Mouse (Mus musculus) stomach, embryonic 16.5 days (tissue): ENCODE measurements around the gene Ebna1bp2. TPM values are rescaled to one million over a fixed set of nuclear protein-coding genes. Genes with fewer than 3 reads are reported as not detected.

Source experiments
- ATAC-seq: fragments of 200-750 bp; cut with Nextera tagmentation; 2 replicates; pipeline ENCODE4 v1.8.0; 2017; ENCODE audit warnings: moderate number of reproducible peaks, moderate TSS enrichment; ENCODE audit not compliant: insufficient read depth, low FRiP score
- H3K27ac ChIP-seq: fragments of 300-500 bp; sonication (generic); 2 replicates; pipeline ENCODE4 v1.5.1; 2014; ENCODE audit warnings: low read length
- H3K27me3 ChIP-seq: fragments of 300-500 bp; sonication (generic); 2 replicates; pipeline ENCODE4 v1.6.1; 2014; ENCODE audit warnings: low read length, control low read depth, mixed read lengths; ENCODE audit not compliant: control insufficient read depth, insufficient read depth
- H3K36me3 ChIP-seq: fragments of 300-500 bp; sonication (generic); 2 replicates; pipeline ENCODE4 v1.6.1; 2014; ENCODE audit warnings: low read length; ENCODE audit not compliant: control insufficient read depth, insufficient read depth
- H3K4me1 ChIP-seq: fragments of 300-500 bp; sonication (generic); 2 replicates; pipeline ENCODE4 v1.6.1; 2014; ENCODE audit warnings: low read length, control low read depth, mixed read lengths; ENCODE audit not compliant: control insufficient read depth, insufficient read depth
- H3K4me2 ChIP-seq: fragments of 300-500 bp; sonication (generic); 2 replicates; pipeline ENCODE4 v1.6.1; 2014; ENCODE audit warnings: low read depth, low read length, mixed read lengths
- H3K4me3 ChIP-seq: fragments of 300-500 bp; sonication (generic); replicated peaks from 2 replicates; pipeline ENCODE4 v1.5.1; 2014; ENCODE audit warnings: mild to moderate bottlenecking, low read length
- H3K9ac ChIP-seq: fragments of 300-500 bp; sonication (generic); 2 replicates; pipeline ENCODE4 v1.6.1; 2014; ENCODE audit warnings: low read length
- H3K9me3 ChIP-seq: fragments of 300-500 bp; sonication (generic); replicated peaks from 2 replicates; pipeline ENCODE4 v1.6.1; 2016; ENCODE audit warnings: low read length, control low read depth; ENCODE audit not compliant: control insufficient read depth
- WGBS: fragments of 180-500 bp; shearing (Covaris S2); extraction: QIAGEN DNeasy Blood & Tissue Kit; methylation state at CpG from one replicate; pipeline ENCODE4 v1.1.7; 2014; 5-methylcytosine and 5-hydroxymethylcytosine counted together
- polyA plus RNA-seq: library from polyadenylated mRNA; unstranded; fragments of >200 nt; fragmentation: Nextera tagmentation; extraction: Ambion mirVana; gene quantifications from 2 replicates; pipeline ENCODE4 v1.2.1, GENCODE M21; 2015

Ebna1bp2 gene
- polyA plus RNA-seq, 1 experiment from 2014 or later, result 120 TPM

DNA sequence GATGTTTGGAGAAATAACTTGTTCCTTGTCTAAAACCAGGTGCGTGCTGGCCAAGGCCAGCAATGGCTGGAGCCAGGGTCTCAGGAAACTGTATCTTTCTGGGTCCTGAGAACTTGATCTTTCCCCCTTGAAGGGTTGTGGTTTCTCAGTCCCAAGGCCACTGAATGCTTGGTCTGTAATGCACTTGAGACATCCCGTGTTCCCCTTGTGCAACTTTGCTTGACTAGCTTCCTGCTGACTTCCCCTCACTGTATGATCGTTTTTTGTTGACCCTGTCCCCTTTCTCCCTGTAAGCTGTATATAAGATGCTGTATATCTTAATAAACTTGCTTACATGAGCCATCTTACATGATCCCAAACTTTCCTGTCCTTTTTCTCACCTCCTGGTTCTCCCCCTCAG is 10.8 kb upstream of the Ebna1bp2 start:
- no peak for ATAC-seq
- Histone ChIP-seq H3K9me3 (no peaks in the 10 kb centered on the region), H3K27ac (no peak overlapping the region), H3K36me3 (no peaks in the 10 kb centered on the region), H3K4me1 (no peaks in the 10 kb centered on the region), H3K4me3 (no peak overlapping the region), H3K9ac (no peak overlapping the region), H3K4me2 (no peak overlapping the region), H3K27me3 (no peaks in the 10 kb centered on the region)
- WGBS, result 71% methylated on average over 3 of the region's 3 CpGs

DNA sequence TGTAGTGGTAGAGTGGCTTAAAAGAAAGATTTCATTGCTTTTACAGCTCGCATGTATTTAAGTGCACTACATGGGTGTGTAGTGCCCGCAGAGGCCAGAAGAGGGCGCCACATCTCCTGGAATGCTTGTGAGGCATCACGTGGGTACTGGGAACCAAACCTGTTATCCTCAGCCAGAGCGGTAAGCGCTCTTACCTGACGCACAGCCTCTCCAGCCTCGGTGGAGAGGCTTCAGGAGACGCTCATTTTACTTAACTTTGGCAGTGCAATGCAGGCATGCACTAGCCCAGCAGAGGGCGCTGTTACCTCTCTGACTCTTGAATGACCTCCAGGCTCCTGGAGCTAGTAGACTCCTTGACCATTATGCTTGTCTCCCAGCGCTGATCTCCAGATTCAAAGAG is 8.0 kb upstream of the Ebna1bp2 start:
- no peak for ATAC-seq
- Histone ChIP-seq H3K27ac (no peak overlapping the region), H3K27me3 (no peaks in the 10 kb centered on the region), H3K9ac (no peak overlapping the region), H3K4me1 (no peaks in the 10 kb centered on the region), H3K36me3 (no peaks in the 10 kb centered on the region), H3K4me3 (no peak overlapping the region), H3K9me3 (0 out of 2 replicates have a peak, but pooled peaks cover 3% of the 10 kb centered on the region), H3K4me2 (no peak overlapping the region)
- WGBS, result 21% methylated on average over 11 of the region's 11 CpGs

DNA sequence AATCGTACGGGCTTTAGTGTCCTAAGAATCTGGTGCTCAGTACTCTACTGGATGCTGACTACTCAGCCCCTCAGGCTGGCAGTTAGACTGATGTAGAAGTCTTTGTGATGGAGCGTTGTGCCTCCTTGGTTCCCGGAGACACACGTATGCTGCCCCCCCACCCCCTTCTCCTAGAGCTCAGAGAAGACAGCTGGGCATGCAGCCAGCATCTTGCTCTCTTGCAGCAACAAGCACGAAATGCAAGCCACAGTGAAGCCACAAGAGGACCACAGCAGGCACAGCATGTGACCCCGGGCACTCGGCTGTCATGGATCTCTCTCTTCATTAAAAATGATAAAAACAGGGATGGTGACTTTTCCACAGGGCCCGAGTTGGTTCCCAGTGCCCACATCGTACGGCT is 5.2 kb upstream of the Ebna1bp2 start:
- 0 out of 2 replicates have a peak, but pooled peaks cover 3% of the 10 kb centered on the region for H3K9me3 ChIP-seq
- H3K4me1 ChIP-seq, result no peaks in the 10 kb centered on the region
- no peak overlapping the region for H3K9ac ChIP-seq
- H3K27me3 ChIP-seq, result no peaks in the 10 kb centered on the region
- 88% methylated on average over 11 of the region's 11 CpGs for WGBS
- no peak overlapping the region for H3K27ac ChIP-seq
- H3K4me3 ChIP-seq, result no peak overlapping the region
- ATAC-seq, result no peak
- no peaks in the 10 kb centered on the region for H3K36me3 ChIP-seq
- no peak overlapping the region for H3K4me2 ChIP-seq

DNA sequence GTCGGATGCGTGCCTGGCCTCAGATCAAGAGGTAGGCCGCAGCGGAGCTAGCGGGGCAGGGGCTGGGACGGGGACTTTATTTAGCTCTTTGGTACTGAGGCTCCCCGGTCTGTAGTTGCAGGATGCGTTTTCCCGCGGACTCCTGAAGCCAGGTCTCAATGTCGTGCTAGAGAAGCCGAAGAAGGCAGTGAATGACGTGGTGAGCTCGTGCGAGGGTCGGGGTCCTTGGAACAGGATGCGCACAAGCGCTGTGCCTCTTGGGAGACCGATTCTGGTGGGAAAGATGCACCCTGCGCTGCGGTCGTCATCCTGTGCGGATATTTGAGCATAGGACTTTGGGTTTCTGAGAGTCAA is 345 bp downstream of the Ebna1bp2 start:
- no peaks in the 10 kb centered on the region for H3K27me3 ChIP-seq
- H3K27ac ChIP-seq, result peak overlapping the region; percentile 41; the same call in 1 of the 2 replicates
- H3K4me1 ChIP-seq, result 0 out of 2 replicates have a peak, but pooled peaks cover 6% of the 10 kb centered on the region
- H3K36me3 ChIP-seq, result peaks cover 13% of the 10 kb centered on the region
- 0 out of 2 replicates have a peak, but pooled peaks cover 3% of the 10 kb centered on the region for H3K9me3 ChIP-seq
- under 1% methylated on average over 23 of the region's 23 CpGs for WGBS
- H3K4me3 ChIP-seq, result peak overlapping the region; percentile 70
- H3K4me2 ChIP-seq, result peak overlapping the region; percentile 85
- no peak for ATAC-seq
- H3K9ac ChIP-seq, result peak overlapping the region; percentile 79

DNA sequence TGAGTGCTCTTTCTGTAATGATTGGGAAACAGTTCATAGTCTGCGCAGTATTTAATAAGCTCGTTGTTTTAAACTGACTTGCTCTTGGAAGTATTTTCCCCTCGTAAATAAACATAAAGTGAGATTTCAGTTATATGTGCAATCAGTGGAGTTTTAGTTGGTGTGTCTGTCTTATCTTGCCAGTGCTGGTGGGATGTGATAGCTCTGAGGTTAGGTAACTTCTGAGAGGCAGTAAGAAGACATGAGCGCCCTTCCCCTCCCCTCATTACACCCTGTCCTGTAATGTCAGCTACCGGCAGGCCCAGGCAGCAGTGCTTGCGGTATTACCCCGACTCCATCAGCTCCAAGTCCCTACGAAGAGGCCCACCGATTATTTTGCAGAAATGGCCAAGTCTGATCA is 1.2 kb downstream of the Ebna1bp2 start:
- Histone ChIP-seq H3K4me1 (0 out of 2 replicates have a peak, but pooled peaks cover 6% of the 10 kb centered on the region), H3K4me3 (peak overlapping the region; percentile 70), H3K4me2 (peak overlapping the region; percentile 85), H3K36me3 (peaks cover 13% of the 10 kb centered on the region), H3K9me3 (0 out of 2 replicates have a peak, but pooled peaks cover 3% of the 10 kb centered on the region), H3K9ac (peak overlapping the region; percentile 79), H3K27ac (no peak overlapping the region), H3K27me3 (no peaks in the 10 kb centered on the region)
- 81% methylated on average over 9 of the region's 9 CpGs for WGBS
- ATAC-seq, result no peak

DNA sequence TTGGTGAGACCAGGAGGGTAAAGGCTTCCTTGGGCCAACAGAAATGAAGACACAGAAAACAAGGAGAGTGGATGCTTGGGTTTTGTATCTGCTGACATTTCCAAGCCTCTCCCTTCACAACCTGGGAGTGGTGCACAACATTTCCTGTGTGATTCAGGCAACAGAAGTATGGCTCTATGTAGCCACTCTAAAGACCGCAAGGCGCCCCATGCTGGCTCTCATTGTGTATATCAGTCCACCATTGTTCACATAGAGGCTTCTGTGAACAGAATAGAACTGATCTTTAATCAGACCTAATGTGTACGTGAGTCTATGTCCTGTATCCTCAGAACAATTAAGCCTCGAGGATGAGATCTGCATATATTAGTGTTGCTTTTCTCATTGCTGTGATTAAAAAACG is 9.7 kb downstream of the Ebna1bp2 start:
- WGBS, result 91% methylated on average over 5 of the region's 5 CpGs

DNA sequence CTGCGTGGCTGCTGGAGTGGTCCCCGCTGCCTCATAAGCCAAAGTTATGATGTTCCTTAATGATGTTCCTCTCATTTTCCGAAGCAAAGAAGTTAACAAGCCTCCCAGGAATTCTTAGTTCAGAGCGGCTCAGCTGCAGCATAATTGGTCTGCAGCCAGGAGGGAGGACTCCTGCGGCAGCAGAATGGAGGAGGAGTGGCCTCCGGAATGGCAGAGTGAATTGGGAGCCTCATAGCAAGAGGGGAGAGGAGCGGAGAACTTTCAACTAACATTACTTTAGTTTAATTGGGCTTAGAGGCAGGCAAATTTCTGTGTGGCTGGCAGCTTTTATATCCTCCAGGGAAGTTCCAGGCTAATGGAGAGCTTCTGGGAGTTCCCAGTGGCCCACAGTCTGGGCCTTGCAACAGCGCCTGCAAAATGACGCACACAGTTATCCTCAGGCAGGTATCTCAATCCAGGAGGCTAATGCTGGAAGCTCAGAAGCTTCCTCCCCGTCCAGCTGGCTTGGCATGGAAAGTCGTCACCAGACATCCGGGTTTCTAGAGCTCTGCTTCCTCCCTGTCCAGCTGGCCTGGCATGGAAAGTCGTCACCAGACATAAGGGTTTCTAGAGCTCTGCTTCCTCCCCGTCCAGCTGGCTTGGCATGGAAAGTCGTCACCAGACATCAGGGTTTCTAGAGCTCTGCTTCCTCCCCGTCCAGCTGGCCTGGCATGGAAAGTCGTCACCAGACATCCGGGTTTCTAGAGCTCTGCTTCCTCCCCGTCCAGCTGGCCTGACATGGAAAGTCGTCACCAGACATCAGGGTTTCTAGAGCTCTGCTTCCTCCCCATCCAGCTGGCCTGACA is 22.0 kb downstream of the Ebna1bp2 start:
- no peak overlapping the region for H3K9ac ChIP-seq
- ATAC-seq, result no peak
- H3K27me3 ChIP-seq, result no peaks in the 10 kb centered on the region
- H3K4me2 ChIP-seq, result peak overlapping the region; percentile 6; the same call in 1 of the 2 replicates
- no peak overlapping the region for H3K27ac ChIP-seq
- H3K4me1 ChIP-seq, result no peaks in the 10 kb centered on the region
- no peaks in the 10 kb centered on the region for H3K9me3 ChIP-seq
- H3K36me3 ChIP-seq, result no peaks in the 10 kb centered on the region
- no peak overlapping the region for H3K4me3 ChIP-seq
- WGBS, result 39% methylated on average over 20 of the region's 20 CpGs

More for the DNA sequence above, 9.7 kb downstream of the Ebna1bp2 start:
- Histone ChIP-seq H3K4me2 (no peak overlapping the region), H3K27me3 (no peaks in the 10 kb centered on the region), H3K9ac (no peak overlapping the region), H3K36me3 (no peaks in the 10 kb centered on the region; the same call in 1 of the 2 replicates), H3K27ac (no peak overlapping the region), H3K4me3 (no peak overlapping the region), H3K9me3 (no peaks in the 10 kb centered on the region), H3K4me1 (no peaks in the 10 kb centered on the region)
- no peak for ATAC-seq

DNA sequence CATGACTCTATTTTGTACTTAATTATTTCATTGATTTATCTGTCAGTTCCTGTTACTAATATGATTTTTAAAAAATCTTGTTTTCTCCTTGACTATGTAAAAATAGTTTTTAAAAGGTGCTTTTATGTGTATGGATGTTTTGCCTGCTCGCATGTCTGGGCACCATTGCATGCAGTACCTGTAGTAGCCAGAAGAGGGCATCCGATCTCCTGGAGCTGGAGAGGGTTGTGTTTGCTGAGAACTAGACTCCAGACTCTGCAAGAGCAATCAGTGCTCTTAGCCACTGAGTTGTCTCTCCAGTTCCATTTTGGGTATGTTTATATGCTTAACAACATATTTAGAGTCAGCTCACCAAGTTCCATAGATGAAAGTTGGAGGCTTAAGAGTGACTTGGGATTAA is 24.6 kb downstream of the Ebna1bp2 start:
- Histone ChIP-seq H3K9ac (no peak overlapping the region), H3K36me3 (no peaks in the 10 kb centered on the region), H3K27me3 (no peaks in the 10 kb centered on the region), H3K4me1 (no peaks in the 10 kb centered on the region), H3K4me2 (no peak overlapping the region), H3K27ac (no peak overlapping the region), H3K4me3 (no peak overlapping the region), H3K9me3 (no peaks in the 10 kb centered on the region)
- no peak for ATAC-seq
- WGBS, result 6% methylated on average over 2 of the region's 2 CpGs

DNA sequence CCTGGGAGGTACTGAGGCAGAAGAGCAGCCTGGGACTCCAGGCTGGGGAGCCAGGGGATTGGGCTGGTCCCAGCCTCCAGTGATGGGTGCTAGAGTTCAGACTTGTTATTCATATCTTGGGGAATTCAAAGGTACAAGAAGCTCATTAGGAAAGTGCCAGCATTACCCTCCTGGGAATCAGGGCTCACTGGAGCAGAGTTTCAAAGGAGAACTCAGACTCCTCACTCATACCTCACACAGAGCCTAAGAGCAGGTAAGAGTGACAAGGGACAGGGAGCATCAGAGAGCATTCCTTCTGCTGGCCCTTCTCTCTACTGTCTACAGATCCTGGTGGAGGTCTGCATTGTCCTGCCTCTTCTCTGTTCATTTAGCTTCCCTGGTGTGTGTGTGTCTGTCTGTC is 38.1 kb downstream of the Ebna1bp2 start, which contains the start of gene Olfr62:
Gene Olfr62, plus strand, starts transcription at position 301 of the 400 bp plus-strand sequence.
- H3K9ac ChIP-seq, result no peak within 1 kb of the TSS
- ATAC-seq, result no peak
- H3K36me3 ChIP-seq, result no peaks in the 10 kb centered on the region
- no peaks in the 10 kb centered on the region for H3K9me3 ChIP-seq
- H3K4me1 ChIP-seq, result no peaks in the 10 kb centered on the region
- no peak within 1 kb of the TSS for H3K4me2 ChIP-seq
- no peak within 1 kb of the TSS for H3K4me3 ChIP-seq
- no peak within 1 kb of the TSS for H3K27ac ChIP-seq
- H3K27me3 ChIP-seq, result no peaks in the 10 kb centered on the region
